Mouse (Mus musculus): ENCODE measurements around the gene Pth2.

DNA sequence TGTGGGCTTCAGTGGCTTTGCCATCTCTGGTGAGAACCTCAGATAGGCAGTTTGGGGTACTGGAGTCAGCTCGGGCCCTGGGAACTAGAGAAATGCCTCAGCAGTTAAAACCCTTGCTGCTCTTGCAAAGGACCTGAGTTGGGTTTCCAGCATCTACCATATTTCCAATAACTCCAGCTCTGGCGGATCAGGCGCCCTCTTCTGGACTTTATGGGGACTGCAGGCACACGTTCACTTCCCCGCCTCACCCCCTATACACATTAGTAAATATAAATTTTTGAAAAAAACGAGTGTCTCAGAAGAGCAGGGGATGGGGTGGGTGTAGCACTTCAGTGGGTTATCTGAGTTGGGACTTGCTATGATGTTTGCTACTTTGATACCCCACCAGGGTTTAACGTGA is 7.8 kb upstream of the Pth2 start:
- TF ChIP-seq CTCF (IDR thresholded peaks at IDR 0.05; ENCODE audit: extremely low read depth, insufficient read depth, low read length), result peak; percentile 36
- TF ChIP-seq POLR2A (IDR thresholded peaks at IDR 0.05; ENCODE audit: extremely low read depth, insufficient read depth, low read length), result no peak; the same call in 1 of the 2 replicates
